Mouse (Mus musculus) T-cell, adult 2 months (primary cell): ENCODE measurements around the gene Zyx.
A peak's percentile ranks its signal among the peaks of the same experiment; 100 is the strongest.

ENCODE experiments used
- DNase-seq: peaks from one replicate; pipeline ENCODE4 v3.0.0; 2022; ENCODE audit warnings: low spot score

The Zyx gene

DNA sequence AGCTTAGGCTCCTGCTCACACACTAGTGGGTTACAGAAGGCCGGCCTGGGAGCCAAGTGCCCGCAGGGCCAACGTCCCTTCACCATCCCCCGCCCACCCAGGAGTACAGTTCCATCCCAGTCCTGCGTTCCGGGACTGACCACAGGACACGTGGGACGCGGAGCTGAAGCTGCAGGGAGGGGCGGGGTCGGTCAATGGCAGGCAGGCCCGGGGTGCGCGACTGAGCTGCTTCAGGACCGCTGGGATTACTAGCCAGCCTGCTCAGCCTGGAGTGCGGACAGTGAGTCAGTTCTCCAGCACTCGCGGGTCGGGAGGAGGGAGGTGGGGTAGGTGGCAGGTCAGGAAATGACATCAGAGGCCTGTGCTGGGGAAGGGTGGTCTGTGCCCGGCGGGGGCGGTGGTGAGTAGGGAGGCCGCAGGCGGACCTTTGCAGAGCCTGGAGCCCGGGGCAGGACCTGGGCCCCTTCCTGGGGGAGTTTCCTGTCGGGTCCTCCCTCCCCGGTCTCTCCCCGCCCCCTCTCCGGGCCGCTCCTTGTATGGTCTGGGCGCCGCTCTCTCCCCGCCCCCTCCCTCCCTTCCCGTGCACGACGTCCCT is at the start of gene Zyx:
TSS of gene Zyx (plus strand) at position 205 of the 595 bp plus-strand sequence.
- peak; percentile 77 for DNase-seq

GRCm38 (mm10) chr6:42309816-42310378 is 39.5 kb upstream of the Zyx start:
- DNase-seq: no peak

DNA sequence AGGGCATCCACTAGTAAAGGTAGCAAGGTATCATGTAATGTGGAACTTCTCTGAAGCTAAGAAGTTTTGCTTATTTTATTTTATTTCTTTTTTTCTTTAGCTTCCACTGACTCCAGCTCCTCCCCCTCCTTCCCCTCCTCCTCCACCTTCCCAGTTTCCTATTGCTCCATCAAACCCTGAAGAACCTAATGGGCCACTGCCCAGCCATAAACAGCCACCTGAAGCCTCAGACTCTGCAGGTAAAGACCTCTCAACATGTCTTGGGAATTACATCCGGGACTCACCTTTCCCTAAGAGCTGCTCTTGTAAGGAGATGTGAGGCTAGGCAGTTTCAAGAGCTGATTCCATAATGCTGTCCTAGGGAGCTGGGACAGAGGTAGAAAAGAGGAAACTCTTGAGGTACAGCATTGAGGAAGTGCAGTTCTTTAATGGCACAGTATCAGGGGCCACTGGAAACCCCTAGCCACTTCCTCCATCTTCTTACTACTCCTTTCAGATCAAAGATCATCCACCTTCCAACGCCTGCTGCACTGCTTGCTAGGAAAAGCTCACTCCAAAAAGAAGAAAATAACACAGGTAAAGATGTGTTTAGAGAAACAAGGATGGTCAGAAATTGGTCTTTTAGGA is 38.9 kb upstream of the Zyx start:
- DNase-seq: no peak

DNA sequence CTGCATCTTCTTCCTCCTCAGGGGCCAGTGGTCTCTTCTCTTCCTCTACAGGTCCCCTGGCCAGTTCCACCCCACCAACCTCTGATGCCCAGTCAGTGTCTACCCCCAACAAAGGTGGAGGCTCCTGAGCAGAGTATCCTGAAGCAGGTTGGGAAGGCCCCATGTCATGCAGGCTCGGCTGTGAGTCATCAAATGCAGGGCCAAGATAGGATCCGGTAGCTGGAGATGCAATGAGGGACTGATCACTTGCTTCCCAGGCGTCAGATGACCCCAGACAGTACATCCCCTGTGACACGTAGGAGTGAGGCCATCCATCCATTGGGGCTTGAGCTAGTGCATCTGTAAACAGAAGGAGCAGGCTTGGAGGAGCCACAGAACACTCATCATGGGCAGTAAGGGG is 31.1 kb upstream of the Zyx start:
- no peak for DNase-seq

GRCm38 (mm10) chr6:42323371-42324066 is 25.9 kb upstream of the Zyx start:
- DNase-seq: no peak

DNA sequence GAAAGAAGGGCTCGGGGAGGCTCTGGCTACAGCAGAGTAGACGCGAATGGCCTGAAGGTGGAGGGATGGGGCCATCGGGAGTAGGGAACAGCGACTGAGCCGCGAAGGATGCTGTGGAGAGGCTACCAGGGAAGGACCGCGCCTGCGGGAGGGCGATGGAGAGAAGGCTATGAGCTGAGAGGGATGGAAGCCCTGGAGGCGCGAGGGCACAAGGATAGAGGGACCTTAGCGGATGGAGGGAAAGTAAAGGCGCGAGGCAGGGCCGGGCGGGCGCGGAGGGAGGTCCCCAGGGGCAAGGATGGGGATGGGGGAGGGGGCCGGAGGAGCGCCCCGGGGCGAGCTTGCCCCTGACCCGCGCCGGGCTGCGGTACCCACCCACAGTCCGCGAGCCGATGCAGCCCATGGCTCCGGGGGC is 25.4 kb upstream of the Zyx start:
- no peak for DNase-seq

DNA sequence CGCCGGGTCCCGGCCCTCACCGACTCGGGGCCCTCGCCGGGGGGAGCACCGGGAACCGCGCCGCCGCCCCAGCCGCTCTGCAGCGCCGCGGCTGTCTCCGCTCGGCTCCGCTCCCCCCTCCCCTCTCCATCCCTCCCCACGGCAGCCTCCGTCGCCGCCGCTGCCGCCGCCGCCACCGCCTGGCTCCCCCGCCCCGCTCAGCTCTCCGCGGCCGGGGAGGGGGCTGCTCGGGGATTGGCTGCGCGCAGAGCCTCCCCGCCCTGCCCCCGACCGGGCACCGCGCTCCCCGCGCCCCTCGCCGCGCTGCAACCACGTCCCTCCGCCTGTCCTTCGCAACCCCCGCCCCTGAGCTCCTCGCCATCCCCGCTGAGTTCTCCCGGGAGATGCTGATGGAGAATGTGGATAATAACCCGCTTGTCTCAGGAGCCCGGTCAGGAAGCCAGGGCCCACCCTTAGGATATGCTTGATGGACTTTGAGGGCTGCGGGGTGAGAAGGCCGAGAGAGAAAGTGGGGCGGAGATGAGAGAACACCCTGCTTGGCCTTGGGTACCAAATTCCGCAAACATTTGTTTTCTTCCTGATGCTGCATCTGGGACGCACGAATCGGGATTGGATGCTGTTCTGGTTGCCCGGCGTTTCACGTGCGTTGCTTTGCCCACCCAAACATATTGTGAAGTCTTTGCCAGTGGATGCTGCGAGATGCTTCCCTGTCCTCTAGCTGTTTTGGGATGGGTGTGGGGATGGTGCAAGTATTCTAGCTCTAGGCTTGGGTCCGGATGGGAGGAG is 24.8 kb upstream of the Zyx start, which contains the start of gene Fam131b:
TSS of gene Fam131b (minus strand) at position 162 of the 786 bp plus-strand sequence.
- DNase-seq: peak; percentile 29

GRCm38 (mm10) chr6:42325268-42325609 is 24.2 kb upstream of the Zyx start:
- peak; percentile 73 for DNase-seq

DNA sequence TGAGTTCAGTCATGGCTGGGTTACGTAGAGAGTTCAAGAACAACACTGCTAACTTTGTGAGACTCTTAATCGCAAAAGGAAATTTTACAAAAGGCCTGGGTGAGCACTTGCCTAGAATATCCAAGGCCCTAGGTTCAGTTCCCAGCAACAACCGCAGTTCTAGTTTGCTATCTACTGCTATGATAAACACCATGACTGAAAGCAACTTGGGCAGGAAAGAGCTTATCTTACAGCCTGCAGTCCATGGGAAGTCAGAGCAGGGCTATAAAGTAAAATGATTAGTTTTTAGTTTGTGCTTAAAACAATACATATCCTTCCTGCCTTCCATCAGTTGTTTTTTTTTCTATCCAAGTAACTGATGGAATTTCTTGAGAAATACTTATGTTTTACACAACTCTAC is 22.9 kb upstream of the Zyx start:
- DNase-seq: no peak

- no peak for DNase-seq
Measured at GRCm38 (mm10) chr6:42328757-42329156, 20.7 kb upstream of the Zyx start.

- no peak for DNase-seq
Measured at GRCm38 (mm10) chr6:42330216-42330615, 19.2 kb upstream of the Zyx start.

DNA sequence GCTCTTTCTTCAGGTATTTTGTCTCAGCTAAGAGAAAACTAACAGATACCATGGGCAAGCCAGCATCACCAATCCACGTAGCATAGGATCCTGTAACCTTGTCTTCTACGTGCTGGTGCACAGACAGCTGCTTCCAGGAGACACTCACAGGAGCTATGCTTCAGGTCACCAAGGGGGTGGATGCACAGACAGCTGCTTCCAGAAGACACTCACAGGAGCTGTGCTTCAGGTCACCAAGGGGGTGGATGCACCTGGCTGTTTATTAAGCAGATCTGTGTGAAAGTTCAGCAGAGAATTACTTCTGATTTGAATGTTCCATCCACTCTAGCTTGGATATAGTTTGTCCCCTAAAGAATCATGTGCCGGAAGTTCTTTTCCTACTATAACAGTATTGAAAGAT is 18.5 kb upstream of the Zyx start:
- DNase-seq: no peak

DNA sequence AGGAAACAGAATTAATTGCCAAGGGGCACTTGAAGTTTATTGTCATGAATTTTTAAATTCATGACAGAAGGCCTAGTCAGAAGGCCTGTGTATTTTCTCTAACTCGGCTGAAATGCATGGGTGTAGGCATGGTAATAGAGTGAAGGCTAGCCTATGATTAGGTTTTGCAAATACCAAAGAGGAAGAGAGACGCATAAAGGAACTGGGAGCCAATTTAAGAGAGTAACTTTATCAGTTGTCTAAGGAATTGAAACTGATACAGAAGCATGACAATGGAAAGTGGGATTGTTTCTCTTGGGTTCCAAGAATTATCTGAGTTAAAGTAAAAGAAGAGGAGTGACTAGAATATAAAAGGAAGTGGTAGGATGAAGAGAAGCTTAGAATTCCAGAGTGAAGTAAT is 10.2 kb upstream of the Zyx start:
- DNase-seq: no peak

DNA sequence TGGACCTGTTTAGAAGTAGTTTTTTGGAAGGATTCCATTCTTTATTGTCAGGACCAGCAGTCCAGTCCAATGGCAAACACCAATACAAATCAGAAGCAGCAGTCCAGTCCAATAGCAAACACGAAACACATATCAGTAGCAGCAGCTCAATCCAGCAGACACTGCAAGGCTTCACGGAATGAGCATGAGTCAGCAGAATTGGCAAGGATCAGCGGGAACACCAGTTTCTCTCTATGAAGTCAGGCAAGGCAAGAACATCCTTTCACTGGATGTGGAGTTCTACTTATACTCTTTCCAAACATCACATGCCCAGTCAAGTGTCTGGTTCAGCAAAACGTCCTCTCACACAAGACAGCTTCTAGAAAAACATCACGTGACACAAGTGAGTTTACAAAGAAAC is 9.4 kb upstream of the Zyx start:
- DNase-seq: no peak

DNA sequence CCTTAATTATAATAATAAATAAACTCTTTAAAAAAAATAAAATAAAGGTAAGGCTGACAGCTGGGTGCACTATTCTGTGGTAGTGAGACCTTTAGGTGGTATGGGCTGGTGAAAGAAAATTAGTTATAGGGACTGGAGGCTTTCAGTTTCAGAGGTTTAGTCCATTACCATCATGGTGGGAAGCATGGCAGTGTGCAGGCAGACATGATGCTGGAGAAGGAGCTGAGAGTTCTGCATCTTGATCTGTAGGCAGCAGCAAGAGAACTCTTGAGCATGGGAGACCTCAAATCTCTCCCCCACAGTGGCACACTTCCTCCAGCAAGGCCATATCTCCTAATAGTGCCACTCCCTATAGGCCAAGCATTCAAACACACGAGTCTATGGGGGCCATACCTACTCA is 7.3 kb upstream of the Zyx start:
- DNase-seq: no peak

DNA sequence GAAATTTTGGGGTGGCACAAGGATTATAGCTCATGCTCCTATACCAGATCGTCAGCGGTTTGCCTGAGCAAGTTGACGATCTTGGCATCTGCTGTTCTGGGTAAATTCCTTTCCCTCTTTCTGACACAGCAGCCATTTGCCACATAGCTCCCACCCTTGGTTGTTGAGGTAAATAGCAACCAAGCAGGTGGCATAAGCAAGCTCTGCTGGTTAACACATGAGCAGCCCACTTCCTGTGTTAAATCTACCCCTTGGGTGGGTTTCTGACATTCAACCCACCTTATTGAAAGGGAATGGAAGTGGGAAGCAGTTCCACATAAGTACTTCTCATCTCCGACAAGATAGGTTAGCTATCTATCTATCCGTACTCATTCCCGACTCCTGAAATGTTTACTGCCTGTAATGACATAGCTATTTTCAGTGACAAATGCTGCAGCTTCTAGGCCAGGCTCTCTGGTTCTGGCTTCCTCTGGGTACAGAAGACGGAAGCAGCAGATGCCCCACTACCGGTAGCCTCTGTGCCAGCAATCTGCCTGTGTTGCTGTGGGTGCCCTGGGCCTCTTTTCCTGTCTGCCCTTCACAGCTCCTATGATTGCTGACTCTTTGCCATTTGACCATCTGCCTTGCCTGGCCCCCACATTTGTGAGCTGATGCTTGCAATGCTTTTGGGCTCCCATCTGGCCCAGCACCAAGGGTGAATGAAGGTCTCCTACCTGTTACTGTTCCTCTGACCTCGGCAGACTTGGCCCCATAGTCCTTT is 5.9 kb upstream of the Zyx start:
- DNase-seq: peak; percentile 68

- no peak for DNase-seq
Measured at GRCm38 (mm10) chr6:42344255-42344654, 5.2 kb upstream of the Zyx start.

DNA sequence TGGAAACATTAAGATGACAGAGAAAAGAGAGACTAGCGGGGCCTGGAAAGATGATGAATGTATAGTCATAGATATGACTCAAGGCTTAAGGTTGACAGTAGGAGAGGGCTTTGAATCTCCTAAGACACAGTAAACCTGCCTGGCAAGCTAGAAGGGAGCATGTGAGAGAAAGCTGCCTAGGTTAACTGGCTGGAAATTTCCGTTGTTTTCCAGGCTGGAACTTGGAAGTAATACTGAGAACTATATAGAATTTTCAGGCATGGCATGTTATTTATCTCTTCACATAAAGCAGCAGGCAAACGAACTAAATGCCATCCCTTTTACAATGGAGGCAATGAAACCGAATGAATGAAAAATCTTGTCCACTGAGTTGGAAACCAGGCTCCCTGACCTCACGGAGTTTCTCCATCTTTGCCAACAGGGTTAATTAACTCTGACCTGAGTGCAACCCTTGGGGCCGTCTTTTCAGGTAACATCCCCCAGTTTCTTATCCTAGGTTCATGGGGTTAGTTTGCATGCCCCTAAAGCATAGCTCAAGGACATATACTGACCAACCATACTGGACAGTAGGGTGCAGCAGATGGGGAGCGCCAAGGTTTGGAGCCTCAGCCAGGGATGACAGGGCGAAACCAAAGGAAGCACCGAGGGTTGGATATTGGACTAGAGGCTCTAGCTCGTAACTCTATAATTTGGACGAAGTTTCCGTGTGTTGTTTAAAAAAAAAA is 987 bp upstream of the Zyx start:
- no peak for DNase-seq

- DNase-seq: peak; percentile 76
Measured at GRCm38 (mm10) chr6:42349006-42349425, 414 bp upstream of the Zyx start.

DNA sequence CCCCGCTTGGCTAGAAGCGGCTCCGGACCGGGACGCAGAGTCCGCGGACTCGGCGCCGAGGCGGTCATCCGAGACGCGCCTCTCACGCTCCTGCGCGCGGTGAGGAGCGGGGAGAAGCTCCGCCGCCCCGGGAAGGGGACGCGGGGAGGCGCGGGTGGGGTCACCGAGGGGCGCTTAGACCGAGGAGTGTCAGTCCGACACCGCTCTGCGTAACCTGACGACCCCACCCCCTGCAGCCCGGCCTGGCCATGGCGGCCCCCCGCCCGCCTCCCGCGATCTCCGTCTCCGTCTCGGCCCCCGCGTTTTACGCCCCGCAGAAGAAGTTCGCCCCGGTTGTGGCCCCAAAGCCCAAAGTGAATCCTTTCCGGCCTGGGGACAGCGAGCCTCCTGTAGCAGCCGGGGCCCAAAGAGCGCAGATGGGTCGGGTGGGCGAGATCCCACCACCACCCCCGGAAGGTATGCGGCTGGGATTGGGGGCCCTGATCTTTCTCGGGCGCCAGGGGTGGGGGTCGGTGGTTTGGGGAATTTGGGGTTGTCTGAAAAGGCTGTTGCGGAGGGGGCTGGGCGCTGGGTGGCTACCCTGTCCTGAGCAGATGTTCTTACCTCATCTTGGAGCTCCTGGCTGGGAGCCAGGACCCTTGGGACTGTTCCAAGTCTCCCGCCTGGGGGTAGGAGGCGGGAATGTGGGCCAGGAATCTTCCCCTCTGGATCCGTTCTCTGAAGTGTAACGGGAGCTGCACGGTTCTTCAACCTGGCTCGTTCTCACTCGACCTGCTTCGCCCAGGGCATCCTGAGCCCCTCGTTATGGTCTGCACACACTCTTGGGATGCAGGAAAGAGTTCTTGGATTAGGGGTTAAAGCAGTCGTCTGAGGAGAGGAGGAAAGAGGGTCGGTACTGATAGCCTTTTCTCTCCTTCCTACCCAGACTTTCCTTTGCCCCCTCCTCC is 864 bp downstream of the Zyx start:
- peak; percentile 7 for DNase-seq
